Mouse (Mus musculus): ENCODE data around the gene Zfp599. TPM values are rescaled to one million over a fixed set of nuclear protein-coding genes. Genes with fewer than 3 reads are reported as not detected.
"Not testable (repeated sequence)": the region's sequence is repeated elsewhere in the genome, so short reads cannot be mapped to it uniquely, and the experiment has no call there.

Gene Zfp599
- 1.9 TPM in 1 of 2 replicates, not detected in the other for polyA plus RNA-seq (2011; ENCODE audit: insufficient read depth, insufficient read length, low replicate concordance, missing spikeins)

GRCm38 (mm10) chr9:22259184-22260091 lies at the start of gene Zfp599:
Zfp599 (minus strand) TSS chr9:22259895.
- H3K4me1 ChIP-seq (ENCODE audit: control insufficient read depth, insufficient read depth, low read length), result no peaks in the 10 kb centered on the region
- peak within 1 kb of the TSS; percentile 21; the same call in 1 of the 2 replicates for H3K27ac ChIP-seq (ENCODE audit: control insufficient read depth, insufficient read depth, low read depth, low read length, poor library complexity)
- 1% methylated on average over 35 of the region's 35 CpGs for WGBS
- H3K4me3 ChIP-seq (replicated peaks; ENCODE audit: control insufficient read depth, low read depth, low read length), result peak within 1 kb of the TSS; percentile 90
- no peak for TF ChIP-seq CTCF (IDR thresholded peaks at IDR 0.05; ENCODE audit: control insufficient read depth, insufficient read depth, low read length)
- no peak for TF ChIP-seq POLR2A (IDR thresholded peaks at IDR 0.05; ENCODE audit: borderline replicate concordance, control insufficient read depth, low read depth, low read length)

DNA sequence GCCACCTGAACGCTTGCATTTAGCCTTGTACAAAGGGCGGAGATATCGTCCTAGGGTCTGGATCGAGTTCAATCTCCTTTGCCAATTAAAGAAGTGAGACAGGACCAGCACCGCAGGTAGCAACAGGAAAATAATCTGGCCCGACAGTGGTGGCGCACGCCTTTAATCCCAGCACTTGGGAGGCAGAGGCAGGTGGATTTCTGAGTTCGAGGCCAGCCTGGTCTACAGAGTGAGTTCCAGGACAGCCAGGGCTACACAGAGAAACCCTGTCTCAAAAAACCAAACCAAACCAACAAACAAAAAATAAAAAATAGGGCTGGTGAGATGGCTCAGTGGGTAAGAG lies 48.2 kb upstream of the Zfp599 start:
- peak overlapping the region; percentile 76 for H3K4me3 ChIP-seq (replicated peaks; ENCODE audit: control insufficient read depth, low read depth, low read length)
- WGBS, result 5% methylated on average over 9 of the region's 9 CpGs
- H3K27ac ChIP-seq (ENCODE audit: control insufficient read depth, insufficient read depth, low read depth, low read length, poor library complexity), result not testable (repeated sequence)

GRCm38 (mm10) chr9:22307156-22307919 lies 47.6 kb upstream of the Zfp599 start, which contains the start of gene Zfp810:
Zfp810 (minus strand) TSS chr9:22307648.
- peak; percentile 8; the same call in 1 of the 2 replicates for TF ChIP-seq CTCF (IDR thresholded peaks at IDR 0.05; ENCODE audit: control insufficient read depth, insufficient read depth, low read length)
- TF ChIP-seq POLR2A (IDR thresholded peaks at IDR 0.05; ENCODE audit: borderline replicate concordance, control insufficient read depth, low read depth, low read length), result peak; percentile 53; the same call in 1 of the 2 replicates
- Histone ChIP-seq H3K27ac (ENCODE audit: control insufficient read depth, insufficient read depth, low read depth, low read length, poor library complexity) (peak within 1 kb of the TSS; percentile 46), H3K4me3 (replicated peaks; ENCODE audit: control insufficient read depth, low read depth, low read length) (peak within 1 kb of the TSS; percentile 76), H3K4me1 (ENCODE audit: control insufficient read depth, insufficient read depth, low read length) (no peaks in the 10 kb centered on the region; the same call in 1 of the 2 replicates)
- under 1% methylated on average over 56 of the region's 56 CpGs for WGBS

More for the DNA sequence above, 48.2 kb upstream of the Zfp599 start:
- not testable (repeated sequence) for H3K4me1 ChIP-seq (ENCODE audit: control insufficient read depth, insufficient read depth, low read length)

- 32% methylated on average over 6 of the region's 6 CpGs for WGBS
- peak overlapping the region; percentile 76 for H3K4me3 ChIP-seq (replicated peaks; ENCODE audit: control insufficient read depth, low read depth, low read length)
- no peak overlapping the region for H3K27ac ChIP-seq (ENCODE audit: control insufficient read depth, insufficient read depth, low read depth, low read length, poor library complexity)
- H3K4me1 ChIP-seq (ENCODE audit: control insufficient read depth, insufficient read depth, low read length), result no peaks in the 10 kb centered on the region; the same call in 1 of the 2 replicates
- TF ChIP-seq POLR2A (IDR thresholded peaks at IDR 0.05; ENCODE audit: borderline replicate concordance, control insufficient read depth, low read depth, low read length) (no peak), CTCF (IDR thresholded peaks at IDR 0.05; ENCODE audit: control insufficient read depth, insufficient read depth, low read length) (no peak)
Observed at GRCm38 (mm10) chr9:22306726-22307125, 47.0 kb upstream of the Zfp599 start.

DNA sequence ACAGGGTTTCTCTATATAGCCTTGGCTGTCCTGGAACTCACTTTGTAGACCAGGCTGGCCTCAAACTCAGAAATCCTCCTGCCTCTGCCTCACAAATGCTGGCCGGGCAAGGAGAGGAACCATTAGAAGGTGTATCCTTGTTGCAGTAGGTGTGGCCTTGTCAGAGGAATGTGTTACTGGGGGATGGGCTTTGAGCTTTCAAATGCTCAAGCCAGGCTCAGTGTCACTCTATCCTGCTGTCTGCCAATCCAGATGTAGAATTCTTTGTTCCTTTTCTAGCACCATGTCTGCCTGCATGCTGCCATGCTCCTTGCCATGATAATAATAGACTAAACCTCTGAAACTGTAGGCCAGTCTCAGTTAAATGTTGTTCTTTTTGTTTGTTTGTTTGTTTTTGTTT lies 42.5 kb upstream of the Zfp599 start:
- Histone ChIP-seq H3K27ac (ENCODE audit: control insufficient read depth, insufficient read depth, low read depth, low read length, poor library complexity) (no peak overlapping the region), H3K4me1 (ENCODE audit: control insufficient read depth, insufficient read depth, low read length) (no peaks in the 10 kb centered on the region; the same call in 1 of the 2 replicates), H3K4me3 (replicated peaks; ENCODE audit: control insufficient read depth, low read depth, low read length) (no peak overlapping the region)
- TF ChIP-seq POLR2A (IDR thresholded peaks at IDR 0.05; ENCODE audit: borderline replicate concordance, control insufficient read depth, low read depth, low read length) (no peak), CTCF (IDR thresholded peaks at IDR 0.05; ENCODE audit: control insufficient read depth, insufficient read depth, low read length) (no peak)
- 75% methylated on average over 1 of the region's 1 CpGs for WGBS

- Histone ChIP-seq H3K27ac (ENCODE audit: control insufficient read depth, insufficient read depth, low read depth, low read length, poor library complexity) (no peak overlapping the region), H3K4me1 (ENCODE audit: control insufficient read depth, insufficient read depth, low read length) (no peaks in the 10 kb centered on the region), H3K4me3 (replicated peaks; ENCODE audit: control insufficient read depth, low read depth, low read length) (no peak overlapping the region)
- no peak for TF ChIP-seq POLR2A (IDR thresholded peaks at IDR 0.05; ENCODE audit: borderline replicate concordance, control insufficient read depth, low read depth, low read length)
- TF ChIP-seq CTCF (IDR thresholded peaks at IDR 0.05; ENCODE audit: control insufficient read depth, insufficient read depth, low read length), result no peak
- 84% methylated on average over 4 of the region's 4 CpGs for WGBS
Observed at GRCm38 (mm10) chr9:22278733-22279132, 19.0 kb upstream of the Zfp599 start.

- TF ChIP-seq POLR2A (IDR thresholded peaks at IDR 0.05; ENCODE audit: borderline replicate concordance, control insufficient read depth, low read depth, low read length) (no peak), CTCF (IDR thresholded peaks at IDR 0.05; ENCODE audit: control insufficient read depth, insufficient read depth, low read length) (no peak)
- no peaks in the 10 kb centered on the region for H3K4me1 ChIP-seq (ENCODE audit: control insufficient read depth, insufficient read depth, low read length)
Observed at GRCm38 (mm10) chr9:22268886-22269285, 9.2 kb upstream of the Zfp599 start.

GRCm38 (mm10) chr9:22262611-22263010 lies 2.9 kb upstream of the Zfp599 start:
- Histone ChIP-seq H3K4me3 (replicated peaks; ENCODE audit: control insufficient read depth, low read depth, low read length) (no peak overlapping the region), H3K4me1 (ENCODE audit: control insufficient read depth, insufficient read depth, low read length) (no peaks in the 10 kb centered on the region), H3K27ac (ENCODE audit: control insufficient read depth, insufficient read depth, low read depth, low read length, poor library complexity) (no peak overlapping the region)
- TF ChIP-seq CTCF (IDR thresholded peaks at IDR 0.05; ENCODE audit: control insufficient read depth, insufficient read depth, low read length) (no peak), POLR2A (IDR thresholded peaks at IDR 0.05; ENCODE audit: borderline replicate concordance, control insufficient read depth, low read depth, low read length) (no peak)
- WGBS, result 87% methylated on average over 10 of the region's 10 CpGs

More at GRCm38 (mm10) chr9:22268886-22269285, 9.2 kb upstream of the Zfp599 start:
- 84% methylated on average over 1 of the region's 1 CpGs for WGBS
- no peak overlapping the region for H3K27ac ChIP-seq (ENCODE audit: control insufficient read depth, insufficient read depth, low read depth, low read length, poor library complexity)
- no peak overlapping the region for H3K4me3 ChIP-seq (replicated peaks; ENCODE audit: control insufficient read depth, low read depth, low read length)
